22 mouse cellular contexts compared by ENCODE assay signal in the genomic region with DNA sequence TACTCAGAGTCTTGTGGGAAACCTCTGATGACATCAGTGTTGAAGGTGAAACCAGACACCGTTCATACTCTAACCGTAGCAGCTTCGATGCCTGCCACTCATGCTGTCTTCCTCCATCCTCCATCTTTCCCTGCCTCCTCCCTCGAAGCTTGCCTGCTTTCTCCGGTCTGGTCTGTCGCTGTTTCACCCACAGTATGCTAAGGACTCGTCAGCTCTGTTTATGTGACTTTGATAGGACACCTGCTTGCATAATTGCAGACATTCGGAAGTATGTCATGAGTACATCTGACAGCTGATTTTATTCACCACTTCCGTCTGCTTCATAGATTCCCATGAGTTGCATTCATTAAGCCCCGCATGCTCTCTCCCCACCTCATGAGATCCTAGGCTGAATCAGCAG.
DNase-seq lines count a peak whose midpoint lies in the region; TF ChIP-seq lines count a peak whose summit lies in the region.
"Had no signal": no experiment of that assay in that cellular context is flagged by ENCODE, and none has a peak within 500 bp of the region (broad histone marks: within the 10 kb centered on the region; RNA-seq: fewer than 3 reads in every experiment).

No protein-coding gene starts in this region.

- DNase-seq in layer of hippocampus, adult 18-20 months (ENCODE audit: low spot score in 2 of 2) = peak; percentile 68 to 77
- no peak for DNase-seq in layer of hippocampus, postnatal 25 days (ENCODE audit: extremely low spot score in 1 of 2, low spot score in 1 of 2)
- DNase-seq in brain, adult 2 months (ENCODE audit: low read depth, low spot score) = peak; percentile 74
- DNase-seq in layer of hippocampus, adult 9-10 months (ENCODE audit: low spot score) = peak; percentile 36
- no peak for DNase-seq in gastrocnemius, postnatal 25 days
- DNase-seq in urinary bladder, postnatal 4 days (ENCODE audit: low spot score in 2 of 2) = no peak
- DNase-seq: adrenal gland, postnatal 14 days; cerebellum, adult 9-10 months; gastrocnemius, postnatal 10 days; heart, adult 2 months; heart, postnatal 4 days; kidney, adult 8-10 months; kidney, postnatal 14 days; liver; lung, postnatal 36 days had no signal

- TF ChIP-seq CTCF in C2C12 (IDR thresholded peaks at IDR 0.05; ENCODE audit: control insufficient read depth, insufficient read depth, insufficient read length) = no peak

- no peaks in the 10 kb centered on the region for H3K79me3 ChIP-seq in C2C12 (ENCODE audit: low read depth)

- H3ac ChIP-seq in C2C12 (ENCODE audit: control insufficient read depth, insufficient read length, low read depth) = no peak overlapping the region

- no peaks in the 10 kb centered on the region for H3K36me3 ChIP-seq in C2C12 (ENCODE audit: control insufficient read depth, insufficient read depth)

- H3K79me2 ChIP-seq in C2C12 (ENCODE audit: control insufficient read depth, insufficient read depth) = no peaks in the 10 kb centered on the region

- no peak overlapping the region for H3K4me3 ChIP-seq in C2C12 (ENCODE audit: insufficient read depth, poor library complexity, severe bottlenecking)
- H3K4me3 ChIP-seq: heart, adult 2 months; hindbrain, embryonic 15.5 days; intestine, embryonic 15.5 days; liver, embryonic 15.5 days; lung, embryonic 15.5 days; megakaryocyte, embryonic 14.5 days; midbrain, embryonic 13.5 days had no signal

- no peaks in the 10 kb centered on the region for H3K27me3 ChIP-seq in C2C12 (ENCODE audit: control insufficient read depth, insufficient read depth, insufficient read length)
- H3K27me3 ChIP-seq: hindbrain, embryonic 15.5 days; intestine, embryonic 15.5 days; liver, embryonic 15.5 days; lung, embryonic 15.5 days had no signal

TF ChIP-seq in C2C12, 6 proteins besides CTCF, POLR2A, EP300 and RAD21:
- TF ChIP-seq USF1 (IDR thresholded peaks at IDR 0.05; ENCODE audit: low read depth) = no peak
- TF ChIP-seq MYOD1 (IDR thresholded peaks at IDR 0.05; ENCODE audit: control insufficient read depth, insufficient read length, low read depth) = peak; percentile 86

Comparison
In these comparisons a context has a peak if more than half of its experiments do, and no peak if none do; other contexts are left out.
1. DNase-seq: peak in layer of hippocampus, adult 18-20 months (2 of 2), brain, adult 2 months (single experiment) and layer of hippocampus, adult 9-10 months (single experiment); none in layer of hippocampus, postnatal 25 days (0 of 2), gastrocnemius, postnatal 25 days (single experiment) and urinary bladder, postnatal 4 days (0 of 2).